Mouse (Mus musculus): Measurements from ENCODE around the gene Armh2. TPM values are rescaled to one million over a fixed set of nuclear protein-coding genes. Genes with fewer than 3 reads are reported as not detected.
A peak's percentile ranks its signal among the peaks of the same experiment; 100 is the strongest.
"Not testable (repeated sequence)": the region's sequence is repeated elsewhere in the genome, so short reads cannot be mapped to it uniquely, and the experiment has no call there.

Gene Armh2
- polyA plus RNA-seq, 1 experiment = not detected

- no peaks in the 10 kb centered on the region for H3K27me3 ChIP-seq (ENCODE audit: control insufficient read depth)
- H3K9me3 ChIP-seq (ENCODE audit: control insufficient read depth, low read length) = no peaks in the 10 kb centered on the region
- TF ChIP-seq GATA1 (IDR thresholded peaks at IDR 0.05; ENCODE audit: low read length) (no peak), TAL1 (IDR thresholded peaks at IDR 0.05; ENCODE audit: low read length) (no peak)
- no peak overlapping the region for H3K4me3 ChIP-seq (replicated peaks)
- peaks cover 98% of the 10 kb centered on the region for H3K36me3 ChIP-seq (ENCODE audit: control insufficient read depth)
- peaks cover 8% of the 10 kb centered on the region for H3K4me1 ChIP-seq (ENCODE audit: control insufficient read depth)
Observed at GRCm38 (mm10) chr13:24750807-24751206, 9.8 kb downstream of the Armh2 start.

GRCm38 (mm10) chr13:24751396-24751795 is 10.4 kb downstream of the Armh2 start:
- TF ChIP-seq TAL1 (IDR thresholded peaks at IDR 0.05; ENCODE audit: low read length) (no peak), GATA1 (IDR thresholded peaks at IDR 0.05; ENCODE audit: low read length) (no peak)
- peaks cover 8% of the 10 kb centered on the region for H3K4me1 ChIP-seq (ENCODE audit: control insufficient read depth)
- H3K9me3 ChIP-seq (ENCODE audit: control insufficient read depth, low read length) = no peaks in the 10 kb centered on the region
- peaks cover 99% of the 10 kb centered on the region for H3K36me3 ChIP-seq (ENCODE audit: control insufficient read depth)
- H3K4me3 ChIP-seq (replicated peaks) = no peak overlapping the region
- H3K27me3 ChIP-seq (ENCODE audit: control insufficient read depth) = no peaks in the 10 kb centered on the region

- peaks cover 89% of the 10 kb centered on the region for H3K36me3 ChIP-seq (ENCODE audit: control insufficient read depth)
- no peak overlapping the region for H3K4me3 ChIP-seq (replicated peaks)
- no peak for TF ChIP-seq GATA1 (IDR thresholded peaks at IDR 0.05; ENCODE audit: low read length)
- TF ChIP-seq TAL1 (IDR thresholded peaks at IDR 0.05; ENCODE audit: low read length) = no peak
- no peaks in the 10 kb centered on the region for H3K9me3 ChIP-seq (ENCODE audit: control insufficient read depth, low read length)
- H3K27me3 ChIP-seq (ENCODE audit: control insufficient read depth) = no peaks in the 10 kb centered on the region
- peaks cover 26% of the 10 kb centered on the region for H3K4me1 ChIP-seq (ENCODE audit: control insufficient read depth)
Observed at GRCm38 (mm10) chr13:24756756-24757155, 15.7 kb downstream of the Armh2 start.

- no peak for TF ChIP-seq TAL1 (IDR thresholded peaks at IDR 0.05; ENCODE audit: low read length)
- no peak for TF ChIP-seq GATA1 (IDR thresholded peaks at IDR 0.05; ENCODE audit: low read length)
- Histone ChIP-seq H3K27me3 (ENCODE audit: control insufficient read depth) (no peaks in the 10 kb centered on the region), H3K4me1 (ENCODE audit: control insufficient read depth) (peaks cover 38% of the 10 kb centered on the region), H3K9me3 (ENCODE audit: control insufficient read depth, low read length) (no peaks in the 10 kb centered on the region), H3K4me3 (replicated peaks) (peak overlapping the region; percentile 10), H3K36me3 (ENCODE audit: control insufficient read depth) (peaks cover 80% of the 10 kb centered on the region)
Observed at GRCm38 (mm10) chr13:24757820-24758564, 17.0 kb downstream of the Armh2 start.

- no peak for TF ChIP-seq TAL1 (IDR thresholded peaks at IDR 0.05; ENCODE audit: low read length)
- TF ChIP-seq GATA1 (IDR thresholded peaks at IDR 0.05; ENCODE audit: low read length) = no peak
- H3K9me3 ChIP-seq (ENCODE audit: control insufficient read depth, low read length) = no peaks in the 10 kb centered on the region
- H3K4me3 ChIP-seq (replicated peaks) = peak overlapping the region; percentile 89
- H3K27me3 ChIP-seq (ENCODE audit: control insufficient read depth) = no peaks in the 10 kb centered on the region
- peaks cover 65% of the 10 kb centered on the region for H3K36me3 ChIP-seq (ENCODE audit: control insufficient read depth)
- peaks cover 46% of the 10 kb centered on the region for H3K4me1 ChIP-seq (ENCODE audit: control insufficient read depth)
Observed at GRCm38 (mm10) chr13:24759451-24759850, 18.4 kb downstream of the Armh2 start.

- peak overlapping the region; percentile 89 for H3K4me3 ChIP-seq (replicated peaks)
- H3K36me3 ChIP-seq (ENCODE audit: control insufficient read depth) = peaks cover 56% of the 10 kb centered on the region
- no peaks in the 10 kb centered on the region for H3K9me3 ChIP-seq (ENCODE audit: control insufficient read depth, low read length)
- TF ChIP-seq GATA1 (IDR thresholded peaks at IDR 0.05; ENCODE audit: low read length) = no peak
- TF ChIP-seq TAL1 (IDR thresholded peaks at IDR 0.05; ENCODE audit: low read length) = no peak
- H3K27me3 ChIP-seq (ENCODE audit: control insufficient read depth) = no peaks in the 10 kb centered on the region
- H3K4me1 ChIP-seq (ENCODE audit: control insufficient read depth) = peaks cover 46% of the 10 kb centered on the region
Observed at GRCm38 (mm10) chr13:24760351-24760870, 19.4 kb downstream of the Armh2 start.

GRCm38 (mm10) chr13:24761083-24761402 is 20.0 kb downstream of the Armh2 start:
- Histone ChIP-seq H3K36me3 (ENCODE audit: control insufficient read depth) (peaks cover 49% of the 10 kb centered on the region), H3K4me1 (ENCODE audit: control insufficient read depth) (peaks cover 46% of the 10 kb centered on the region), H3K27me3 (ENCODE audit: control insufficient read depth) (no peaks in the 10 kb centered on the region), H3K4me3 (replicated peaks) (peak overlapping the region; percentile 89), H3K9me3 (ENCODE audit: control insufficient read depth, low read length) (no peaks in the 10 kb centered on the region)
- TF ChIP-seq TAL1 (IDR thresholded peaks at IDR 0.05; ENCODE audit: low read length) (no peak), GATA1 (IDR thresholded peaks at IDR 0.05; ENCODE audit: low read length) (no peak)

GRCm38 (mm10) chr13:24761403-24762227 is 20.6 kb downstream of the Armh2 start, which contains the start of gene Gmnn:
Gene Gmnn (minus strand): TSS chr13:24761923.
- no peaks in the 10 kb centered on the region for H3K27me3 ChIP-seq (ENCODE audit: control insufficient read depth)
- H3K4me3 ChIP-seq (replicated peaks) = peak within 1 kb of the TSS; percentile 89
- H3K36me3 ChIP-seq (ENCODE audit: control insufficient read depth) = peaks cover 44% of the 10 kb centered on the region
- H3K4me1 ChIP-seq (ENCODE audit: control insufficient read depth) = peaks cover 46% of the 10 kb centered on the region
- TF ChIP-seq GATA1 (IDR thresholded peaks at IDR 0.05; ENCODE audit: low read length) = no peak
- TF ChIP-seq TAL1 (IDR thresholded peaks at IDR 0.05; ENCODE audit: low read length) = no peak
- H3K9me3 ChIP-seq (ENCODE audit: control insufficient read depth, low read length) = no peaks in the 10 kb centered on the region

GRCm38 (mm10) chr13:24762254-24762653 is 21.2 kb downstream of the Armh2 start:
- H3K4me3 ChIP-seq (replicated peaks) = peak overlapping the region; percentile 89
- peaks cover 46% of the 10 kb centered on the region for H3K4me1 ChIP-seq (ENCODE audit: control insufficient read depth)
- no peak for TF ChIP-seq GATA1 (IDR thresholded peaks at IDR 0.05; ENCODE audit: low read length)
- TF ChIP-seq TAL1 (IDR thresholded peaks at IDR 0.05; ENCODE audit: low read length) = no peak
- peaks cover 37% of the 10 kb centered on the region for H3K36me3 ChIP-seq (ENCODE audit: control insufficient read depth)
- H3K9me3 ChIP-seq (ENCODE audit: control insufficient read depth, low read length) = no peaks in the 10 kb centered on the region
- H3K27me3 ChIP-seq (ENCODE audit: control insufficient read depth) = no peaks in the 10 kb centered on the region

- not testable (repeated sequence) for H3K4me1 ChIP-seq (ENCODE audit: control insufficient read depth); H3K4me3 ChIP-seq (replicated peaks); H3K9me3 ChIP-seq (ENCODE audit: control insufficient read depth, low read length); H3K27me3 ChIP-seq (ENCODE audit: control insufficient read depth)
- peaks cover 11% of the 10 kb centered on the region for H3K36me3 ChIP-seq (ENCODE audit: control insufficient read depth)
Observed at GRCm38 (mm10) chr13:24767809-24768208, 26.8 kb downstream of the Armh2 start.

GRCm38 (mm10) chr13:24771482-24771881 is 30.4 kb downstream of the Armh2 start:
- H3K4me1 ChIP-seq (ENCODE audit: control insufficient read depth); H3K9me3 ChIP-seq (ENCODE audit: control insufficient read depth, low read length); H3K36me3 ChIP-seq (ENCODE audit: control insufficient read depth); H3K4me3 ChIP-seq (replicated peaks); H3K27me3 ChIP-seq (ENCODE audit: control insufficient read depth): not testable (repeated sequence)
